Mouse (Mus musculus): ENCODE data around the gene Rrp36. TPM values are rescaled to one million over a fixed set of nuclear protein-coding genes. Genes with fewer than 3 reads are reported as not detected.

Rrp36 gene
- polyA plus RNA-seq, 1 experiment from 2014 or later = 30.1 TPM

GRCm38 (mm10) chr17:46694517-46695063 lies 20.4 kb upstream of the Rrp36 start:
- no peak overlapping the region for H3K27ac ChIP-seq (ENCODE audit: low read depth, low read length)
- no peaks in the 10 kb centered on the region for H3K9me3 ChIP-seq (replicated peaks; ENCODE audit: control insufficient read depth, low read length)
- peaks cover 20% of the 10 kb centered on the region for H3K36me3 ChIP-seq (ENCODE audit: control insufficient read depth, insufficient read depth, low read length)
- H3K4me1 ChIP-seq (ENCODE audit: control insufficient read depth, insufficient read depth, low read length) = no peaks in the 10 kb centered on the region
- DNase-seq (ENCODE audit: low spot score) = no peak
- no peak overlapping the region for H3K9ac ChIP-seq (ENCODE audit: low read length)
- H3K27me3 ChIP-seq (replicated peaks; ENCODE audit: control insufficient read depth, insufficient read depth, low read length) = no peaks in the 10 kb centered on the region
- H3K4me2 ChIP-seq (ENCODE audit: low read length) = no peak overlapping the region
- 0 out of 2 replicates have a peak, but pooled peaks have one; percentile 26 for ATAC-seq
- WGBS = 86% methylated on average over 1 of the region's 1 CpGs
- H3K4me3 ChIP-seq (ENCODE audit: low read depth, low read length) = no peak overlapping the region

DNA sequence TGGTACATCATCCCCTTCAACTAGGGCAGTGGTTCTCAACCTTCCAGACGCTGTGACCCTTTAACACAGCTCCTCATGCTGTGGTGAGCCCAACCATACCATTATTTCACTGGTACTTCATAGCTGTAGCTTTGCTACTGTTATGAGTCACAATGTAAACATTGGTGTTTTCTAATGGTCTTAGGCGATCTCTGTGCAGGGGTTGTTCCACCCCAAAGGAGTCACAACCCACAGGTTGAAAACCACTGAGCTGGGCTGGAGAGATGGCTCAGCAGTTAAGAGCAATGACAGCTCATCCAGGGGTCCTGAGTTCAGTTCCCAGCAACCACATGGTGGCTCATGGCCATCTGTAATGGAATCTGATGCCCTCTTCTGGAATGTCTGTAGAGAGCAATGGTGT lies 17.2 kb upstream of the Rrp36 start:
- WGBS = 88% methylated on average over 2 of the region's 2 CpGs
- Histone ChIP-seq H3K27me3 (replicated peaks; ENCODE audit: control insufficient read depth, insufficient read depth, low read length) (no peaks in the 10 kb centered on the region), H3K27ac (ENCODE audit: low read depth, low read length) (no peak overlapping the region), H3K9me3 (replicated peaks; ENCODE audit: control insufficient read depth, low read length) (no peaks in the 10 kb centered on the region), H3K4me1 (ENCODE audit: control insufficient read depth, insufficient read depth, low read length) (no peaks in the 10 kb centered on the region), H3K4me3 (ENCODE audit: low read depth, low read length) (no peak overlapping the region), H3K36me3 (ENCODE audit: control insufficient read depth, insufficient read depth, low read length) (peaks cover 16% of the 10 kb centered on the region), H3K9ac (ENCODE audit: low read length) (no peak overlapping the region), H3K4me2 (ENCODE audit: low read length) (no peak overlapping the region)
- DNase-seq (ENCODE audit: low spot score) (no peak), ATAC-seq (no peak)

DNA sequence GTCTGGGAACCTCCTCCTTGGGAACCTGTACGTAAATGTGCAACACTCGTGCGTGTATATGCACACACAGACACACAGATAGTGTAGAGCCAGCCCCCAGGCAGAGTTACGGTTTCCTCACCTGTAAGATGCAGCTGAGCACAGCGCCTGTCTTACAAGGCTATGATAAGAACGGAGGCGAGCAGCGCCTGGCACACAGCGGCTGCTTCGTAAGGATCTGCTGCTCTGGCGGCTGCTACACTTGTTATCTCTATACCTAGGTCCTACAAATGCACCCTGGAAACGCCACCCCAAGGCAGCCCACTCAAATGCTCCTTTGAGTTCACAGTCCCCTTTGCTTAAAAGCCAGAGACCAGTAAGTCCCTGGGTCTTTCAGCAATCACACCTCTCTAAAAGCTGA lies 16.5 kb upstream of the Rrp36 start:
- no peaks in the 10 kb centered on the region for H3K4me1 ChIP-seq (ENCODE audit: control insufficient read depth, insufficient read depth, low read length)
- H3K9me3 ChIP-seq (replicated peaks; ENCODE audit: control insufficient read depth, low read length) = no peaks in the 10 kb centered on the region
- H3K27me3 ChIP-seq (replicated peaks; ENCODE audit: control insufficient read depth, insufficient read depth, low read length) = no peaks in the 10 kb centered on the region
- H3K4me2 ChIP-seq (ENCODE audit: low read length) = no peak overlapping the region
- peaks cover 20% of the 10 kb centered on the region for H3K36me3 ChIP-seq (ENCODE audit: control insufficient read depth, insufficient read depth, low read length)
- 93% methylated on average over 12 of the region's 12 CpGs for WGBS
- no peak for ATAC-seq
- no peak overlapping the region for H3K27ac ChIP-seq (ENCODE audit: low read depth, low read length)
- H3K9ac ChIP-seq (ENCODE audit: low read length) = no peak overlapping the region
- DNase-seq (ENCODE audit: low spot score) = no peak
- no peak overlapping the region for H3K4me3 ChIP-seq (ENCODE audit: low read depth, low read length)

- peaks cover 50% of the 10 kb centered on the region for H3K36me3 ChIP-seq (ENCODE audit: control insufficient read depth, insufficient read depth, low read length)
- 97% methylated on average over 6 of the region's 6 CpGs for WGBS
- H3K27ac ChIP-seq (ENCODE audit: low read depth, low read length) = no peak overlapping the region
- H3K4me3 ChIP-seq (ENCODE audit: low read depth, low read length) = no peak overlapping the region
- H3K27me3 ChIP-seq (replicated peaks; ENCODE audit: control insufficient read depth, insufficient read depth, low read length) = no peaks in the 10 kb centered on the region
- H3K4me1 ChIP-seq (ENCODE audit: control insufficient read depth, insufficient read depth, low read length) = peaks cover 6% of the 10 kb centered on the region
- DNase-seq (ENCODE audit: low spot score) (no peak), ATAC-seq (no peak)
- H3K9ac ChIP-seq (ENCODE audit: low read length) = no peak overlapping the region
- no peaks in the 10 kb centered on the region for H3K9me3 ChIP-seq (replicated peaks; ENCODE audit: control insufficient read depth, low read length)
- no peak overlapping the region for H3K4me2 ChIP-seq (ENCODE audit: low read length)
Observed at GRCm38 (mm10) chr17:46685913-46686312, 11.8 kb upstream of the Rrp36 start.

DNA sequence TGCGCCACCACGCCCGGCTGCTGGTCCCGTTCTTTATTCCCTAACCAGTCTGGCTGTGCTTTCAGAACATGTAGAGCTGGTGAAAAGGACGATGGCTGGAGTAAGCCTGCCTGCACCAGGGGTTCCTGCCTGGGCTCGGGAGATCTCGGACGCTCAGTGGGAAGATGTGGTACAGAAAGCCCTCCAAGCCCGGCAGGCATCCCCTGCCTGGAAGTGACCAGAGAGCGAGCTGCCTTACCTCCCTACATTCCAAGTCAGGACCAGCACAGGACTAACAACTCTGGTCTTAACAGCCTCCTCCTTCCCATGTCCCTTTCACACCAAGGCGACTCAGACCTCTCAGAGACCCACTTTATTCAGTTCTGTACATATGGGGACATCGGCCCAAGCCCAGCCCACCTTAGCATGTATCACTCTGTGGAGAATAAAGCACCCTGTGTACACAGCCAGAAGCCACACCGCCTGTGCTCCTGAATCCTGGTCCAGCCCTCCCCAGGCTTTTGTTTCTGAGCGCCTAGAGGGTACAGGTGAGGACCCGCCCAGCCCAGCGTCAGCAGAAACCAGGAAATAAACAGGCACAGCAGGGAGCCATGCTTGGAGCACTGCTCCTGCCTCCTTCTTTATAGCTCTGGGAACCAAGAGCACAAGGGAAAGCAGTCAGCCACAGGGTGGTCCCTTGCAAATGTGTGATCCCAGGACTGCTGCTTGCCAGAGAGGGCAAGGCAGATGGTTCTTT lies 8.7 kb upstream of the Rrp36 start:
- peaks cover 18% of the 10 kb centered on the region for H3K4me1 ChIP-seq (ENCODE audit: control insufficient read depth, insufficient read depth, low read length)
- H3K9ac ChIP-seq (ENCODE audit: low read length) = no peak overlapping the region
- H3K27ac ChIP-seq (ENCODE audit: low read depth, low read length) = no peak overlapping the region
- no peaks in the 10 kb centered on the region for H3K27me3 ChIP-seq (replicated peaks; ENCODE audit: control insufficient read depth, insufficient read depth, low read length)
- no peak for ATAC-seq
- no peak overlapping the region for H3K4me3 ChIP-seq (ENCODE audit: low read depth, low read length)
- no peaks in the 10 kb centered on the region for H3K9me3 ChIP-seq (replicated peaks; ENCODE audit: control insufficient read depth, low read length)
- no peak for DNase-seq (ENCODE audit: low spot score)
- peaks cover 54% of the 10 kb centered on the region for H3K36me3 ChIP-seq (ENCODE audit: control insufficient read depth, insufficient read depth, low read length)
- WGBS = 76% methylated on average over 16 of the region's 16 CpGs
- no peak overlapping the region for H3K4me2 ChIP-seq (ENCODE audit: low read length)

DNA sequence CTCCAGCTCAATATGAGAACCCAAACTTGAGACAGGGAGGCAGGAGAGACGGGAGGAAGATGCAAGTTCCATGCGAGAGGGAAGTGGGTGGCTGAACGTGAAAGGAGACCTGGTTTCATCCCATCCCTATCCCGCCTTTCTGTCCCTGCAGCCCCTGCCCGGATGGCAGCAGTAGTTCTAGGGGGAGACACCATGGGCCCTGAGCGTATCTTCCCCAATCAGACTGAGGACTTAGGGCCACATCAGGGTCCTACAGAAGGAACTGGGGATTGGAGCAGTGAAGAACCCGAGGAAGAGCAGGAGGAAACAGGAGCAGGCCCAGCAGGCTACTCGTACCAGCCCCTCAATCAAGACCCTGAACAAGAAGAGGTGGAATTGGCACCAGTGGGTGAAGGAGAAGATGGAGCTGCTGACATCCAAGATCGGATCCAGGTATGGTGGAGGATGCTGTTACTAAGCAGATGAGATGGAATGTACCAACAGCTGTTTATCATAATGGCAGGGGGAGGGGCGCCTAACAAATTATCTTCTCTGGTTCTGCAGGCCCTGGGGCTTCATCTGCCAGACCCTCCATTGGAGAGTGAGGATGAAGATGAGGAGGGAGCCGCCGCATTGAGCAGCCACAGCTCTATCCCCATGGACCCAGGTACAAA lies 7.4 kb upstream of the Rrp36 start:
- WGBS = 31% methylated on average over 12 of the region's 12 CpGs
- peaks cover 18% of the 10 kb centered on the region for H3K4me1 ChIP-seq (ENCODE audit: control insufficient read depth, insufficient read depth, low read length)
- H3K4me3 ChIP-seq (ENCODE audit: low read depth, low read length) = peak overlapping the region; percentile 80
- ATAC-seq (no peak), DNase-seq (ENCODE audit: low spot score) (no peak)
- H3K4me2 ChIP-seq (ENCODE audit: low read length) = peak overlapping the region; percentile 79
- H3K9ac ChIP-seq (ENCODE audit: low read length) = peak overlapping the region; percentile 70
- peaks cover 58% of the 10 kb centered on the region for H3K36me3 ChIP-seq (ENCODE audit: control insufficient read depth, insufficient read depth, low read length)
- H3K27ac ChIP-seq (ENCODE audit: low read depth, low read length) = no peak overlapping the region
- no peaks in the 10 kb centered on the region for H3K27me3 ChIP-seq (replicated peaks; ENCODE audit: control insufficient read depth, insufficient read depth, low read length)
- H3K9me3 ChIP-seq (replicated peaks; ENCODE audit: control insufficient read depth, low read length) = no peaks in the 10 kb centered on the region

DNA sequence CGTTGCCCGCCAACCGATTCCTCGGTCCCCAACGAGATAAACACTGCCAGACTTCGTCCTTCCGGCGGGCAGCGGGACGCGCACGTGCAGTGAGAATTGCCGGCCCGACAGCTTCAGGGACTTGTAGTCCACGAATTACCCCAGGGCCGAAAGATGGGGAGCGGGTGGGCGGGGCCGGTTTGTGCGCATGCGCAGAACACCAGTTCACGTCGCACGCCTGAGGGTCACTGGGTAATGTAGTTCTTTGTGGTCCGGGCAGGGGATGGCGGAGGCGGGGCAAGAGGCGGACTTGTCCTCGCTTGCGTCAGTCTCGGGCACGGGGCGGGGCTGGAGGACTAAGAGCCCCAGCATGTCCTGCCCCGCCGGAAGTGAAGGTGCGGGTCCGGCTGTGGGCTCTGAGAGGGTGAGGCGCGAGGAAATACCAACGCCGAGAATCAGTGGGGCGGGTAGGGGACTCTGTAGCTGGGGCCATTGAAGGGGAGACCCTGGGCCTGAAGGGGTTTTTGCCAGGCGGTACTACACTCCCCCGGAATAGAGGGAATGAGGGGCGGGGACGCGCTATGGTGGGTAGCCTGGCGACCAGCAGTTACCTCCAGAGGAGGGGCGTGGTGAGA lies 6.7 kb upstream of the Rrp36 start, which contains the start of gene Klhdc3:
TSS of gene Klhdc3 (minus strand) at position 155 of the 614 bp plus-strand sequence.
- Histone ChIP-seq H3K4me2 (ENCODE audit: low read length) (peak within 1 kb of the TSS; percentile 79), H3K27ac (ENCODE audit: low read depth, low read length) (peak within 1 kb of the TSS; percentile 80), H3K9me3 (replicated peaks; ENCODE audit: control insufficient read depth, low read length) (no peaks in the 10 kb centered on the region), H3K27me3 (replicated peaks; ENCODE audit: control insufficient read depth, insufficient read depth, low read length) (no peaks in the 10 kb centered on the region), H3K9ac (ENCODE audit: low read length) (peak within 1 kb of the TSS; percentile 76), H3K4me3 (ENCODE audit: low read depth, low read length) (peak within 1 kb of the TSS; percentile 80), H3K4me1 (ENCODE audit: control insufficient read depth, insufficient read depth, low read length) (peaks cover 18% of the 10 kb centered on the region), H3K36me3 (ENCODE audit: control insufficient read depth, insufficient read depth, low read length) (peaks cover 58% of the 10 kb centered on the region)
- ATAC-seq = peak; percentile 98
- DNase-seq (ENCODE audit: low spot score) = peak; percentile 99
- WGBS = under 1% methylated on average over 49 of the region's 49 CpGs

DNA sequence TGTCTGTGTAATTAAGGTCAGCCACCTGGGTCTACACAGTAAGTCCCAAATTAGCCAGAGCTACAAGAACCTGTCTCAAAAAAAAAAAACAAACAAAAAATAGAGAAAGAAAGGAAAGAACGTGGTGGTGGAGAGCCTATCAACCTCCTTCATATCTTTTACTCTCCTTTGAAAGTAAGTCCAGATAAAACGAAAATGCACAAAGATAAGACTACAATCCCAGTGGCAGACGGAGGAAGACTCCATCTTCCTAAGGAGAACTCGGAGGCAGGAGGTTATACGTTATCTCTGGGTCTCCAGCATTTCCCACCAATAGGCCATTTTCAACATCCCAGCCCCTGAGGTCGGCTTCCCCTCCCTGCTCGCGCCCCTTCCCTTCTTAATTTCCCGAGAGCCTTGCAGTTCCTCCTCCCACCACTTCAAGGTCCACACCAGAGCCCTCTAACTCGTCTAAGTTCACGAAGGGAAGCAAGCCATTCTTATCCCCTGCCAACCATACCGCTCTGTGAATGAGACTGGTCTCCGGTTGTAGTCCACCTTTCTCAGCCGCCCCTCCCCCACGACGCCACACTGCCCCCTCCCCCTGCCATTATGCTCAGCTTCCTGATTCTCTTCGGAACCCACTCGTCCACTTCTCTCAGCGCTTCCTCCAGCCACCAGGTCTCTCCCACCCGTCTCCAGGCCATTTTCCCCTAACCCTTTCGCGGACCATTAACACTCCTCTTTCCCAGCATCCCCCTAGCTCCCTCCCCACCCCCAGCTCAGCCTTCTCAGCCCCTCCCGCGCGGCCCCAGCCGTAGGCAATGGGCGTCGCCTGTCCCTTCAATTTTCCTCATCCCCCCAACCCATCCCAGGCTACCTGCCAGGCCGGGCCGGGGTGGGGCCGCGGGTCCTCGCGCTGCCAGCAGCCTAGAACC lies 5.9 kb upstream of the Rrp36 start:
- H3K4me3 ChIP-seq (ENCODE audit: low read depth, low read length) = peak overlapping the region; percentile 80
- no peaks in the 10 kb centered on the region for H3K27me3 ChIP-seq (replicated peaks; ENCODE audit: control insufficient read depth, insufficient read depth, low read length)
- peak; percentile 15 for ATAC-seq
- H3K27ac ChIP-seq (ENCODE audit: low read depth, low read length) = peak overlapping the region; percentile 80
- DNase-seq (ENCODE audit: low spot score) = peak; percentile 61
- WGBS = 1% methylated on average over 34 of the region's 34 CpGs
- peaks cover 18% of the 10 kb centered on the region for H3K4me1 ChIP-seq (ENCODE audit: control insufficient read depth, insufficient read depth, low read length)
- H3K9ac ChIP-seq (ENCODE audit: low read length) = peak overlapping the region; percentile 76
- no peaks in the 10 kb centered on the region for H3K9me3 ChIP-seq (replicated peaks; ENCODE audit: control insufficient read depth, low read length)
- peaks cover 58% of the 10 kb centered on the region for H3K36me3 ChIP-seq (ENCODE audit: control insufficient read depth, insufficient read depth, low read length)
- peak overlapping the region; percentile 77 for H3K4me2 ChIP-seq (ENCODE audit: low read length)

All from forebrain, embryonic 14.5 days (tissue).